Mouse (Mus musculus) heart, postnatal 14 days (tissue): ENCODE results near the gene Olfr190. TPM values are rescaled to one million over a fixed set of nuclear protein-coding genes. Genes with fewer than 3 reads are reported as not detected.
"Not testable (repeated sequence)": the region's sequence is repeated elsewhere in the genome, so short reads cannot be mapped to it uniquely, and the experiment has no call there.

Experiments
- DNase-seq, 2 experiments: peaks; one replicate each; pipeline ENCODE4 v3.0.0; 2021 to 2022
- intact Hi-C: fragments of 180-260 bp; cut with DNase I; formaldehyde crosslinking; loops from one replicate; pipeline ENCODE4 v1.15.1; 2025
- long read RNA-seq, 2 experiments: library from polyadenylated mRNA; stranded (forward); transcript quantifications; one replicate each; pipeline ENCODE4 v2.0.0; 2021
- total RNA-seq, 2 experiments: library from RNA; stranded (reverse); gene quantifications; 2 replicates each; pipeline ENCODE4 v1.2.3; 2021

Gene Olfr190
- not detected for total RNA-seq
- long read RNA-seq, experiment 1: 0 reads
- long read RNA-seq, experiment 2: 0 reads

DNA sequence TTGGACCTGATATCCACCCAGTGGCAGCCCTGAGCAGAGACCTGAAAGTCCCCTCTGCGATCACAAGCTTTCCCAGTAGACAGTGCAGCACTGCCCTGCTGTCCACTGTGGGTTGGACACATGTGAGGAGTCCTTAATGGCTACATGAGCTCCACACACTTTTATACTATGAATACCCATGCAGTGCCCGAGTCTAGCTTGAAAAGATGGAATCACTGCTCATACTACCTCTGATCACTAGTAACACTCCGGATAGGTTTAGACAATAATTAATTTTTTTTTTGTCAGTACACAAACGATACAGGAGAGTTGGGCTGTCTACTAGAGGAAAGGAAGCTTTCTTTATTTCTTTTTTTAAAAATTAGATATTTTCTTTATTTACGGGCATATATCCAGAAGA, at the start of gene Olfr190:
Olfr190 (minus strand) TSS at position 101 of the 400 bp plus-strand sequence.
- intact Hi-C loops: no loop called here
- DNase-seq: no peak

DNA sequence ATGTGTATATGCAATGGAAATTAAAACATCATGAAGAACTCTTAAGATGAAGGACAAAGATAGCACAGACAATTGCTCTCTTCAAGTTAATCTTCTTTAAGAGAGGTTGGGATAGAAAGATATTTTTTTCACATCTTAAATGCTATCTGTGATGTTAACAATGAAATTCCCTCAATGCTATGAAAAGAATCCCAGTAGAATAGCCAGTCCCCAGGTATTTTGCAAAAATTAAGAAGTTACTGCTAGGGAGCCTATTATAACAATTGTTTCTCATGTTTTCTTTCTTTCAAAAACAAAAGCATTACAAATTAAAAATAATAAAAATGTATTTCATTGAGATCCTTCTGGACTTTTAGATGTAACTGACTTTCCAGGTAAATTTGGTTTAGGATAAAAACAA, 43.2 kb upstream of the Olfr190 start, which contains the start of gene Olfr194:
Olfr194 (minus strand) TSS at position 101 of the 400 bp plus-strand sequence.
- DNase-seq: no peak
- intact Hi-C loops: no loop called here

DNA sequence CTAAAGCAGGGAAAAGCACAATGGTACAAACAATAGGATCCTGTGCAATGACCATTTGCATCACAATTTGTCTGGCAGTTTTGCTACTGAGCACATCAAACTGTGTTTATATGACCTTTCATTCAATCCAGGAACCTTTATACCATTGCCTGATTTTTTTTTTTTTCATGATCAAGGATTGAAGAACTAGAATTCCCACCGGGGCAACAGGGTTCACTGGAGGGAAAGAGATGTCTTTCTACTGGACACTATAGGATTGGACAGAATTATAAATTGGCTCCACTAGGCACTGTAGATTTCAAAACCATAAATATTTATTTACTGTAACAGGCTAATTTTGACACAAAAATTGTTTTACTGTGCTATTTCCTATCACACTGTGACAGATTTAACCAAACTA, 34.0 kb upstream of the Olfr190 start, which contains the start of gene Olfr193:
Olfr193 (minus strand) TSS at position 101 of the 400 bp plus-strand sequence.
- no peak for DNase-seq
- intact Hi-C loops: no loop called here

DNA sequence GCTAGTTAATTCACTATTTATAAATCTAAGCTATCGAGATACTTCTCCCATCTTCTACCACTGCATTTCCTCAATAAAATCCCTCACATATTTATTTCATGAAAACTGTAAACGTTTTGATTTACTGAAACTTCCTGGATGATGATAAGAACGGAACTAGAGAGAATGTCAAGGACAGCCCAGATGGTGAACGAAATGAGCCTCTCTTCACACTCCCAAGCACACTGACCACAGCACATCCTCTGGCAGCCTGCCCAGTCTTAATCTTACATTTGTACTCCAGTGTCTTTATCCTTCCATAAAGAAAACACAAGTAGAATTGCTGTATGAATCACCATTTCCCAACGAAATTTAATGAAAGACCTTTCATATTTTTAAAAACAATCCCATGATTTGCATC, 30.7 kb upstream of the Olfr190 start:
- intact Hi-C loops, DNase-seq: not testable (repeated sequence)

DNA sequence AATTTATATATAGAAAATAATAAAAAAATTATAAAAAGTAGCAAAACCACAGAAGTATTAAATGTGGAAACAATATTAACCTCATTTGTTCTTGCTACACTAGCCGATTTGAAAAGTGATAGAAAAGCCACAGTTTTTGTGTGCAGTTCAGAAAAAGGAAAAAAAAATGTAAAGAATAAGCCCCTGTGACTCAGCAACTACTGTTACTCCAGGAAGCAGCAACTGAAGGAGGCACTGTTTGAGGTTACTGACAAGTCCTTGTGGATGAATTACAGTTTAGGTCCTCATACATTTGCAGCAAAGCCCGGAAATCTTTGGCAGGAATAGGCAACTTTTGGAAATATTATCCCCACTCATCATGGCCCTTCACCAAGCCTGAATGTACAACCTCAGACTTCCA, 27.5 kb upstream of the Olfr190 start:
- DNase-seq: no peak
- intact Hi-C loops: no loop called here

DNA sequence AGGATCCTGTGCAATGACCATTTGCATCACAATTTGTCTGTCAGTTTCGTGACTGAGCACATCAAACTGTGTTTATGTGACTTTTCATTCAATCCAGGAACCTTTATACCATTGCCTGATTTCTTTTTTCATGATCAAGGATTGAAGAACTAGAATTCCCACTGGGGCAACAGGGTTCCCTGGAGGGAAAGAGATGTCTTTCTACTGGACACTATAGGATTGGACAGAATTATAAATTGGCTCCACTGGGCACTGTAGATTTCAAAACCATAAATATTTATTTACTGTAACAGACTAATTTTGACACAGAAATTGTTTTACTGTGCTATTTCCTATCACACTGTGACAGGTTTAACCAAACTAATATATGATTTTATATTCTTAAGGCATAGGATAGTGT, 11.9 kb upstream of the Olfr190 start, which contains the start of gene Olfr191:
Olfr191 (minus strand) TSS at position 101 of the 400 bp plus-strand sequence.
- DNase-seq, intact Hi-C loops: not testable (repeated sequence)

DNA sequence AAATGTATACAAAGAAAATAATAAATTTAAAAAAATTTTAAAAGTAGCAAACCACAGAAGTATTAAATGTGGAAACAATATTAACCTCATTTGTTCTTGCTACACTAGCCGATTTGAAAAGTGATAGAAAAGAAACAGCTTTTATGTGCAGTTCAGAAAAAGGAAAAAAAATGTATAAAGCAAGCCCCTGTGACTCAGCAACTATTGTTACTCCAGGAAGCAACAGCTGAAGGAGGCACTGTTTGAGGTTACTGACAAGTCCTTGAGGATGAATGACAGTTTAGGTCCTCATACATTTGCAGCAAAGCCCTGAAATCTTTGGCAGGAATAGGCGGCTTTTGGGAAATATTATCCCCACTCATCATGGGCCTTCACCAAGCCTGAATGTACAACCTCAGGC, 3.3 kb upstream of the Olfr190 start:
- intact Hi-C loops, DNase-seq: not testable (repeated sequence)

DNA sequence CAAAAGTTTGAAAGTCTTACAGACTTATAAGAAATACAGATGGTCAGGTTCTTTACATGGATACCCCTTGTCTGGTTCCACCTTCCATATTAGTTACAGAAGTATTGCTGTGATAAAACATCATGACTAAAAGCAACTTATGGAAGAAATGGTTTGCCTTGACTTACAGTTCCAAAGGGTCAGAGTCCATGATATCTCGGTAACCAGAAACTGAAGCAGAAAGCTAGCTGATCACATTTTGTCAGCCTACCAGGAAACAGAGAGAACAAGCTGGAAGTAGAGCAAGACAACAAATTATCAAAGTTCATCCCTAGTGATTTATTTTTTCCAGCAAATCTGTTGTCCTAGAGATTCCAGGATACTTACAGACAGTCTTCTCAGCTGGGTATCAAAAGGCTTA, 4.3 kb downstream of the Olfr190 start:
- no peak for DNase-seq
- intact Hi-C loops: no loop called here

DNA sequence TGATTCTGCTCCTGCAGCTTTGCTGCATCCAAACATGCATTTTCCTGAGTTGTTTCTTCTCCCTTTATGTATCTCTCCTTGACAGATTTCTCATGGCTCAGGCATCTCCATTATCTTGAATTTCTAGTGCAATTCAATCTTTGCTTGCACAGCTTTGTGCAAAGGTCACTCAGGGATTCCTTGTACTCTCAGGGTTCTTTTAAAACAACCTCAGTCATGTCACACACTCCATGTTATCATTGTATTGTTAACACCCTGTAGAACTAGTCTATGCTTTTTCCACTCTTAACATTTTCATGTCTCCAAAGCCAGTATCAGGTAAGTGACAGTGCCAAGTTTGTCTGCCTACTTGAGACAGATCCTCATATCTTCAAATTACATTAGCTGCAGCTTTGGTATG, 6.0 kb downstream of the Olfr190 start:
- intact Hi-C loops: no loop called here
- no peak for DNase-seq

DNA sequence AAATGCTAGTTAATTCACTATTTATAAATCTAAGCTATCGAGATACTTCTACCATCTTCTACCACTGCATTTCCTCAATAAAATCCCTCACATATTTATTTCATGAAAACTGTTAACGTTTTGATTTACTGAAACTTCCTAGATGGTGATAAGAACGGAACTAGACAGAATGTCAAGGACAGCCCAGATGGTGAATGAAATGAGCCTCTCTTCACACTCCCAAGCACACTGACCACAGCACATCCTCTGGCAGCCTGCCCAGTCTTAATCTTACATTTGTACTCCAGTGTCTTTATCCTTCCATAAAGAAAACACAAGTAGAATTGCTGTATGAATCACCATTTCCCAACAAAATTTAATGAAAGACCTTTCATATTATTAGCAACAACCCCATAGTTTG, 15.4 kb downstream of the Olfr190 start:
- DNase-seq, intact Hi-C loops: not testable (repeated sequence)

DNA sequence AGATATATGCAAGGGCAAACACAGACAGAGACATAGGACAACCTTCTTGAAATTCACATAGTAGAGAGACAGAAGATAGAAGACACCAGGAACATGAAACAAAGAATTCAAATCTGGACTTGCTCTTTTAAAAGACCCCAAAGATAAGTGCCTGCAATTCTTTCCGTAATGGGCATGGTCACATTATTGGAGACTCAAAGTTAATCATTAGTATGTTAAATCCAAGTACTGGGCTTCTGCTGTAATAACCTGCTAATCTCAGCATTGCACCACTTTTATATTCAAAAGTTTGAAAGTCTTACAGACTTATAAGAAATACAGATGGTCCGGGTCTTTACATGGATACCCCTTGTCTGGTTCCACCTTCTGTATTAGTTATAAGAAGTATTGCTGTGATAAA, 28.5 kb downstream of the Olfr190 start:
- intact Hi-C loops, DNase-seq: not testable (repeated sequence)

DNA sequence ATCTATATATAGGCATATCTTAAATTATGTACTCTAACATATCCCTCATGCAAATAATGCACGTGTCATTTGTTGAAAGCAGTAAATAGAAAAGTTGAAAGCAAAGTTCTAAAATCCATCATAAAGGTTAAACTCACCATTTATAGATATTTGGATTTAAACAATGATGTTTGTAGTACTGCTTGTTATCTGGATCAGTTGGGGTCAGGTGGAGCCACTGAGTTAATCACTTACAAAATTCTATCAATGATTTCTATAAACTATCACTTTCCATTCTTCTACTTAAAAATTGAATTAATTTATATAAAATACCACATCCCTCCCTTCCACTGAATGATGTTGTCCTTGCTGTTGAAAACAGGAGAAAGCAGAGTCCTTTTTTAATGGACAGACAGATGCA, 28.9 kb downstream of the Olfr190 start:
- no peak for DNase-seq
- intact Hi-C loops: no loop called here

DNA sequence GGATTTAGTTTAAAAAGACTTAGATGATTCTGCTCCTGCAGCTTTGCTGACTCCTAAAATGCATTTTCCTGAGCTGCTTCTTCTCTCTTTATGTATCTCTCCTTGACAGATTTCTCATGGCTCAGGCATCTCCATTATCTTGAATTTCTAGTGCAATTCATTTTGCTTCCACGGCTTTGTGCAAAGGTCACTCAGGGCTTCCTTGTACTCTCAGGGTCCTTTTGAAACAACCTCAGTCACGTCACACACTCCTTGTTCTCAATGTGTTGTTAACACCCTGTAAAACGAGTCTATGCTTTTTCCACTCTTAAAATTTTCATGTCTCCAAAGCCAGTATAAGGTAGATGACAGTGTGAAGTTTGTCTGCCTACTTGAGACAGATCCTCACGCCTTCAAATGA, 30.2 kb downstream of the Olfr190 start:
- intact Hi-C loops: no loop called here
- no peak for DNase-seq

DNA sequence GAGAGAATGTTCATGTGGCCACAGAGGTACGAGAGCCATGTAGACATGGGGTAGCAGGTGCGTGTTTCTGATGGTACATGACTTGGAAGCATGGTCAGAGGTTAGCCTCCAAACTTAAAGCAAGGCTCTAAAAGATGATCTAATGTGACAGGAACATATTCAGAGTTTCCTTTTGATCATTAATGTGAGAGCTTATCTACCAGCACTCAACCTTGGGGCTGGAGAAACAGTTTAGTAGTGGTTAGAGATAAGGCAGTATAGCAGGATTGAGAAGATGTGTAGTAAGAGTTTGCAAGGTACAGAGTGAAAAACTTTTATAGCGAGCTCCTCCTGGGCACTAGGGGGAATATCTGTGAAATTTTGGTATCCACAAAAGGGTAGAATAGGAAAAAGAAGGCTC, 32.0 kb downstream of the Olfr190 start:
- DNase-seq: no peak
- intact Hi-C loops: no loop called here

DNA sequence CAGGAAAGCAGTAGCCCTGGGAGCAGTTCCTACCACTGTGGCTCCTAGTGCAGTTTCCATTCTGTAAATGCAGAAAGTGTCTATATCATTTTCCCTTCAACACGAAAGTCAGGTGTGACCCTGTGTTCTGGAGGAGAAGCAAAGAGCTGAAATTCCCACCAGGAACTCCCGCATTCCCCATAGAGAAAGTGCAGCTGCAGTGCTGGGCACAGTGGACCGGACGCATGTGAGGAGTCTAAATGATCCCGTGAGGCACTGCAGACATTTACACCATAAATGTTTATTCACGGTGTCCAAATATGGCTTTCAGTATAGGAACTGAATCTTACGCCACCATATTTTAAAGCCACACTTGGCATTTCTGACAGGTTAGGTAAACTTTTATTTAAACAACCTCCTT, 38.1 kb downstream of the Olfr190 start, which contains the start of gene Olfr187:
Olfr187 (minus strand) TSS at position 58 of the 400 bp plus-strand sequence.
- no peak for DNase-seq
- intact Hi-C loops: no loop called here

DNA sequence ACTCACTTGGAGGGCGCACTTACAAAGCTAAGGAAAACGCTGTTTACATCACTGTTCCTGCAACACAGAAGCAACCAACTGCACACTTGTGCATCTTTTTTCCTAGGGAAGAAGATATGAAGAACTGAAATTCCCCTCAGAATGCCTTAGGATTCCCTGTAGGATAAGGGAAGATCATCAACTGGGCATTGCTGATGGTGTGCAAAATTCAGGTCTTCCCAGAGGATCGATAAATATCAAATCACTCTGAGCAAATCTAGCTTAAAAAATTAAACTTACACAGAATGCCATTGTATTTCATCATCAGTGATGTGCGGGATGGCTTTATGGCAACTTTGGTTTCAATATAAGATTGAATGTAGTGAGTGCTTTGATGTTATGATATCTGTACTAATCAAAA, 47.6 kb downstream of the Olfr190 start, which contains the start of gene Olfr186:
Olfr186 (minus strand) TSS at position 101 of the 400 bp plus-strand sequence.
- no peak for DNase-seq
- intact Hi-C loops: no loop called here

Other genes with a start within 250 kb of the Olfr190 start
- gene Olfr177, start 203.2 kb downstream of the Olfr190 start, total RNA-seq: not detected
- gene Olfr178, start 185.9 kb downstream of the Olfr190 start, total RNA-seq: not detected
- gene Olfr181, start 149.2 kb downstream of the Olfr190 start, total RNA-seq: not detected
- not detected for gene Olfr180, start 148.6 kb downstream of the Olfr190 start, total RNA-seq
- gene Olfr183, start 82.6 kb downstream of the Olfr190 start, total RNA-seq: not detected
- not detected for gene Olfr186, start 47.7 kb downstream of the Olfr190 start, total RNA-seq
- gene Olfr187, start 38.2 kb downstream of the Olfr190 start, total RNA-seq: not detected
- gene Olfr191, start 11.8 kb upstream of the Olfr190 start, total RNA-seq: not detected
- not detected for gene Olfr193, start 33.9 kb upstream of the Olfr190 start, total RNA-seq
- gene Olfr194, start 43.1 kb upstream of the Olfr190 start, total RNA-seq: not detected
- gene Olfr195, start 69.0 kb upstream of the Olfr190 start, total RNA-seq: not detected
- not detected for gene Olfr196, start 92.4 kb upstream of the Olfr190 start, total RNA-seq
- gene Olfr198, start 125.5 kb upstream of the Olfr190 start, total RNA-seq: not detected
- gene Olfr199, start 141.8 kb upstream of the Olfr190 start, total RNA-seq: not detected
- gene Olfr201, start 194.6 kb upstream of the Olfr190 start, total RNA-seq: not detected
- not detected for gene Olfr202, start 208.8 kb upstream of the Olfr190 start, total RNA-seq
- gene Olfr203, start 220.9 kb upstream of the Olfr190 start, total RNA-seq: not detected
- not detected for gene Olfr204, start 240.2 kb upstream of the Olfr190 start, total RNA-seq